Mouse (Mus musculus) brain, embryonic 14.5 days (tissue): ENCODE measurements around the gene Thada.

Source experiments
- CTCF ChIP-seq: fragments of 200-500 bp; IDR thresholded peaks from 2 replicates; pipeline ENCODE4 v1.5.1; 2012; ENCODE audit warnings: inconsistent platforms, mild to moderate bottlenecking, moderate library complexity, borderline replicate concordance; ENCODE audit not compliant: insufficient read depth, insufficient read length; ENCODE audit errors: extremely low read depth
- POLR2A ChIP-seq: fragments of 200-500 bp; IDR thresholded peaks from 2 replicates; pipeline ENCODE4 v1.6.1; 2012; ENCODE audit warnings: mild to moderate bottlenecking, inconsistent platforms, borderline replicate concordance; ENCODE audit not compliant: poor library complexity, insufficient read depth, insufficient read length, severe bottlenecking; ENCODE audit errors: extremely low read depth

- TF ChIP-seq CTCF (no peak), POLR2A (no peak)
These were observed 311.0 kb downstream of the Thada start for GRCm38 (mm10) chr17:84155029-84155338.
